Mouse (Mus musculus): Measurements from ENCODE around the gene Prpf3.

GRCm38 (mm10) chr3:95808384-95808783 is 47.3 kb downstream of the Prpf3 start:
- TF ChIP-seq POU5F1 (IDR thresholded peaks at IDR 0.05; ENCODE audit: borderline replicate concordance, low read length) (no peak), CTCF (conservative IDR thresholded peaks at IDR 0.05; ENCODE audit: low read length) (no peak)

Data from E14TG2a.4 (cell line).